9 mouse cellular contexts compared by ENCODE assay signal in the genomic region with DNA sequence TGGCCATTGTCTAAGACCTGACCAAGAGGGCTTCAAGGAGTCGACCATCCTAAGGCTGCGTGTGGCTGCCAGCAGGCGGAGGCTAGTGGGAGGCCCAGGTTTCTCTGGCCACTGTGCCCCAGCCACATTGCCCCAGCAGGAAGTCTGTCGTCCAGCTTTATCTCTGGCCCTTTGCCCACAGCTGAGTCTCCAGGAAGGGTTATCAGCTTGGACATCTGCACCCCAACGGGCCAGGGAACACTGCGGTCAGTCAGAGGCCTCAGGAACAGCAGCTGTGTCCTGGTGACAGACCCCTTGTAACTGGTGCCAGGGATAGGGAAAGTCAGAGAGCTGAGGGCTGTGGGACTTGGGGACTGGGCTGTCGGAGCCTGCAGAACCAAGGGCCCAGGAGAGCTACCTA.
A peak's percentile ranks its signal among the peaks of the same experiment; 100 is the strongest.
DNase-seq lines count a peak whose midpoint lies in the region; ATAC-seq and TF ChIP-seq lines count a peak whose summit lies in the region.
"Had no signal": no experiment of that assay in that cellular context is flagged by ENCODE, and none has a peak within 500 bp of the region (broad histone marks: within the 10 kb centered on the region; RNA-seq: fewer than 3 reads in every experiment).

No protein-coding gene starts in this region.

- no peak for TF ChIP-seq RAD21 in MEL (IDR thresholded peaks at IDR 0.05; ENCODE audit: low read depth, low read length)

- H3K9ac ChIP-seq in forebrain, embryonic 14.5 days (ENCODE audit: low read length): no peak overlapping the region
- peak overlapping the region; percentile 69 for H3K9ac ChIP-seq in MEL (ENCODE audit: control insufficient read depth, low read depth, low read length, poor library complexity, severe bottlenecking)
- H3K9ac ChIP-seq in heart, adult 2 months (ENCODE audit: low read depth, low read length): no peak overlapping the region
- H3K9ac ChIP-seq: embryonic facial prominence, embryonic 15.5 days had no signal

- peaks cover 46% of the 10 kb centered on the region for H3K27me3 ChIP-seq in forebrain, embryonic 10.5 days (ENCODE audit: poor library complexity, severe bottlenecking)
- no peaks in the 10 kb centered on the region for H3K27me3 ChIP-seq in forebrain, embryonic 14.5 days (replicated peaks; ENCODE audit: control insufficient read depth, insufficient read depth, low read length)
- H3K27me3 ChIP-seq in MEL (ENCODE audit: control insufficient read depth in 1 of 2, insufficient read depth in 2 of 2, low read length in 2 of 2): no peaks in the 10 kb centered on the region
- no peaks in the 10 kb centered on the region for H3K27me3 ChIP-seq in heart, adult 2 months (ENCODE audit: control insufficient read depth, insufficient read depth, low read length)
- H3K27me3 ChIP-seq: embryonic facial prominence, embryonic 15.5 days had no signal

- WGBS in forebrain, embryonic 10.5 days: 69% methylated on average over 7 of the region's 7 CpGs
- 69% methylated on average over 7 of the region's 7 CpGs for WGBS in forebrain, embryonic 14.5 days
- 27% methylated on average over 7 of the region's 7 CpGs for WGBS in heart, adult 2 months

- DNase-seq in forebrain, embryonic 10.5 days (ENCODE audit: extremely low spot score, low spot score): no peak
- no peak for DNase-seq in forebrain, embryonic 14.5 days (ENCODE audit: low spot score)
- peak; percentile 74 for DNase-seq in MEL (ENCODE audit: low read depth, low spot score)
- peak; percentile 63 to 70 for DNase-seq in heart, adult 2 months
- peak; percentile 85 for DNase-seq in kidney, postnatal 14 days
- no peak for DNase-seq in ovary, postnatal 36 days (ENCODE audit: low spot score)
- no peak for DNase-seq in right cerebral cortex, postnatal 25 days

- peak overlapping the region; percentile 83 for H3K27ac ChIP-seq in forebrain, embryonic 10.5 days
- H3K27ac ChIP-seq in forebrain, embryonic 14.5 days (ENCODE audit: low read depth, low read length): no peak overlapping the region
- H3K27ac ChIP-seq in MEL (ENCODE audit: control insufficient read depth, low read depth, low read length): peak overlapping the region; percentile 90
- H3K27ac ChIP-seq in heart, adult 2 months: peak overlapping the region; percentile 68

- H3K4me1 ChIP-seq in forebrain, embryonic 10.5 days: peaks cover 95% of the 10 kb centered on the region
- peaks cover 21% of the 10 kb centered on the region for H3K4me1 ChIP-seq in forebrain, embryonic 14.5 days (ENCODE audit: control insufficient read depth, insufficient read depth, low read length)
- H3K4me1 ChIP-seq in MEL (ENCODE audit: control insufficient read depth in 1 of 2, insufficient read depth in 2 of 2, low read length in 2 of 2): peaks cover 16 to 60% of the 10 kb centered on the region in 2 experiments
- H3K4me1 ChIP-seq in heart, adult 2 months (ENCODE audit: control insufficient read depth, insufficient read depth, low read length): peaks cover 34% of the 10 kb centered on the region

- H3K9me3 ChIP-seq in forebrain, embryonic 10.5 days: no peaks in the 10 kb centered on the region
- H3K9me3 ChIP-seq in forebrain, embryonic 14.5 days (replicated peaks; ENCODE audit: control insufficient read depth, low read length): no peaks in the 10 kb centered on the region
- no peaks in the 10 kb centered on the region for H3K9me3 ChIP-seq in MEL (replicated peaks; ENCODE audit: insufficient read depth, low read length)
- H3K9me3 ChIP-seq: embryonic facial prominence, embryonic 15.5 days had no signal

- intact Hi-C loops in heart, adult 2 months (cut with DNase I): loop anchor here (5.0 kb wide), 1 partner anchor 47 kb away; no protein-coding TSS in a partner anchor

- no peaks in the 10 kb centered on the region for H3K36me3 ChIP-seq in forebrain, embryonic 10.5 days (replicated peaks)
- H3K36me3 ChIP-seq in forebrain, embryonic 14.5 days (ENCODE audit: control insufficient read depth, insufficient read depth, low read length): no peaks in the 10 kb centered on the region
- H3K36me3 ChIP-seq in MEL (ENCODE audit: control insufficient read depth in 1 of 2, insufficient read depth in 2 of 2, low read length in 2 of 2): peaks cover 0 to 39% of the 10 kb centered on the region in 2 experiments; a peak in 2 of 4 replicates
- H3K36me3 ChIP-seq in heart, adult 2 months (ENCODE audit: control insufficient read depth, insufficient read depth, low read length): no peaks in the 10 kb centered on the region
- H3K36me3 ChIP-seq: embryonic facial prominence, embryonic 15.5 days had no signal

- peak in 1 of 2 experiments; percentile 27; a peak in 2 of 4 replicates for TF ChIP-seq POLR2A in MEL (IDR thresholded peaks at IDR 0.05; ENCODE audit: control insufficient read depth in 1 of 2, insufficient read depth in 1 of 2, low read depth in 1 of 2, low read length in 2 of 2, poor library complexity in 1 of 2)
- no peak for TF ChIP-seq POLR2A in heart, adult 2 months (IDR thresholded peaks at IDR 0.05; ENCODE audit: insufficient read depth, low read depth, low read length)

- H3K4me2 ChIP-seq in forebrain, embryonic 14.5 days (ENCODE audit: low read length): no peak overlapping the region

- H3K79me2 ChIP-seq in MEL (ENCODE audit: control insufficient read depth, insufficient read depth, low read length, poor library complexity): peaks cover 18% of the 10 kb centered on the region
- H3K79me2 ChIP-seq in heart, adult 2 months (replicated peaks; ENCODE audit: control insufficient read depth, insufficient read depth, low read length): no peaks in the 10 kb centered on the region

- no peak overlapping the region for H3K4me3 ChIP-seq in forebrain, embryonic 10.5 days
- H3K4me3 ChIP-seq in forebrain, embryonic 14.5 days (ENCODE audit: low read depth, low read length): no peak overlapping the region
- peak overlapping the region; percentile 45 to 71; a peak in 3 of 4 replicates for H3K4me3 ChIP-seq in MEL (ENCODE audit: control insufficient read depth in 1 of 2, insufficient read depth in 1 of 2, low read depth in 2 of 2, low read length in 2 of 2)
- H3K4me3 ChIP-seq in heart, adult 2 months: no peak overlapping the region
- H3K4me3 ChIP-seq: embryonic facial prominence, embryonic 15.5 days had no signal

- 0 out of 6 replicates have a peak, but pooled peaks of 1 of the 3 experiments have one; percentile 4 for TF ChIP-seq CTCF in MEL (IDR thresholded peaks at IDR 0.05 in 2 of 3, conservative IDR thresholded peaks at IDR 0.05 in 1 of 3; ENCODE audit: control insufficient read depth in 1 of 3, insufficient read depth in 1 of 3, low read depth in 2 of 3, low read length in 3 of 3, poor library complexity in 1 of 3, severe bottlenecking in 1 of 3)
- peak; percentile 16; the same call in 1 of the 2 replicates for TF ChIP-seq CTCF in heart, adult 2 months (IDR thresholded peaks at IDR 0.05)

- peak; percentile 86 to 97 for TF ChIP-seq EP300 in MEL (IDR thresholded peaks at IDR 0.05; ENCODE audit: low read depth in 1 of 2, low read length in 2 of 2)
- peak; percentile 88 for TF ChIP-seq EP300 in heart, adult 2 months (IDR thresholded peaks at IDR 0.05; ENCODE audit: insufficient read depth, low read depth, low read length)

- ATAC-seq in forebrain, embryonic 14.5 days: no peak
- peak; percentile 23 for ATAC-seq in megakaryocyte progenitor cell, adult 5-6 weeks (replicated peaks; ENCODE audit: poor library complexity)

TF ChIP-seq in MEL, 35 proteins besides CTCF, POLR2A, EP300 and RAD21:
- 0 out of 2 replicates have a peak, but pooled peaks have one; percentile 39 for TF ChIP-seq JUND (IDR thresholded peaks at IDR 0.05; ENCODE audit: low read depth, low read length)
- peak; percentile 93 for TF ChIP-seq TCF12 (IDR thresholded peaks at IDR 0.05; ENCODE audit: low read depth, low read length)
- TF ChIP-seq POLR2AphosphoS2 (IDR thresholded peaks at IDR 0.05; ENCODE audit: low read length): 0 out of 2 replicates have a peak, but pooled peaks have one; percentile 14
- peak; percentile 67 for TF ChIP-seq SIN3A (IDR thresholded peaks at IDR 0.05; ENCODE audit: low read length)
- TF ChIP-seq MXI1 (IDR thresholded peaks at IDR 0.05; ENCODE audit: low read depth, low read length): no peak
- TF ChIP-seq ETS1 (IDR thresholded peaks at IDR 0.05; ENCODE audit: low read depth, low read length): peak; percentile 91
- peak; percentile 90 for TF ChIP-seq GATA1 (IDR thresholded peaks at IDR 0.05; ENCODE audit: low read depth, low read length)
- peak; percentile 52; the same call in 1 of the 2 replicates for TF ChIP-seq MAX (IDR thresholded peaks at IDR 0.05; ENCODE audit: low read length)
- TF ChIP-seq MYB (IDR thresholded peaks at IDR 0.05; ENCODE audit: low read depth, low read length): peak; percentile 72; the same call in 1 of the 2 replicates
- no peak for TF ChIP-seq MAZ (IDR thresholded peaks at IDR 0.05; ENCODE audit: low read depth, low read length)
- peak; percentile 97 for TF ChIP-seq TAL1 (IDR thresholded peaks at IDR 0.05; ENCODE audit: low read length)
TF ChIP-seq in MEL: peak in this region for 9.

Comparison
In these comparisons a context has a peak if more than half of its experiments do, and no peak if none do; other contexts are left out.
1. DNase-seq: peak in MEL (single experiment), heart, adult 2 months (2 of 2) and kidney, postnatal 14 days (single experiment); none in forebrain, embryonic 10.5 days (single experiment), forebrain, embryonic 14.5 days (single experiment), ovary, postnatal 36 days (single experiment) and right cerebral cortex, postnatal 25 days (single experiment).
2. H3K4me3 ChIP-seq: peak in MEL (2 of 2); none in forebrain, embryonic 10.5 days (single experiment), forebrain, embryonic 14.5 days (single experiment) and heart, adult 2 months (single experiment).